Mouse (Mus musculus): ENCODE data around the gene Il22ra1. TPM values are rescaled to one million over a fixed set of nuclear protein-coding genes. Genes with fewer than 3 reads are reported as not detected.

Gene Il22ra1
- polyA plus RNA-seq (2012; rRNA removed), result 2.0 and 3.0 TPM in 2 replicates

DNA sequence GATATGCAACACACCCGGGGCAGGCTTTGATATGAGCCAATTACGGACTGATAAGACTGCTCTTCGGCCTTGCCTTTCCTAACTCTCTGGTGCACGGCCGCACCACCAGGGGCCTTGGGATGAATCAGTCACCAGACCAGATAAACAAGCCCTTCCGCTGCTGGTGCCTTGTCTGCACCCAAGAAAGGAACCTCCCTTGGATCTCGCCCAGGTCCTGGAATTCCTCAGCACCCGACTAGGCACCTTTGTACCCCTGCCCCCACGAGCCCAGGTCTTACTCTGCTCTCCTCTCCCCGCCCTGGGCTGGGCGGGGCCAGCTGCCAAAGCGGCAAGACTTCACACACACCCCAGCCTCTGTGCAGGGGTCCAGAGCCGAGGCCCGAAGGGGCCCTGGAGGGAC lies at the start of gene Il22ra1:
Gene Il22ra1 (plus strand): TSS at position 356 of the 400 bp plus-strand sequence.
- DNase-seq, result peak; percentile 28
- no peaks in the 10 kb centered on the region for H3K4me1 ChIP-seq (ENCODE audit: control insufficient read depth, insufficient read depth, low read length)
- TF ChIP-seq POLR2A (IDR thresholded peaks at IDR 0.05; ENCODE audit: borderline replicate concordance, extremely low read depth, low read depth, low read length) (no peak), CTCF (IDR thresholded peaks at IDR 0.05; ENCODE audit: insufficient read depth, low read length) (no peak)
- WGBS, result 21% methylated on average over 14 of the region's 14 CpGs
- H3K4me3 ChIP-seq (replicated peaks; ENCODE audit: extremely low read depth, low read depth, low read length), result peak within 1 kb of the TSS; percentile 31

DNA sequence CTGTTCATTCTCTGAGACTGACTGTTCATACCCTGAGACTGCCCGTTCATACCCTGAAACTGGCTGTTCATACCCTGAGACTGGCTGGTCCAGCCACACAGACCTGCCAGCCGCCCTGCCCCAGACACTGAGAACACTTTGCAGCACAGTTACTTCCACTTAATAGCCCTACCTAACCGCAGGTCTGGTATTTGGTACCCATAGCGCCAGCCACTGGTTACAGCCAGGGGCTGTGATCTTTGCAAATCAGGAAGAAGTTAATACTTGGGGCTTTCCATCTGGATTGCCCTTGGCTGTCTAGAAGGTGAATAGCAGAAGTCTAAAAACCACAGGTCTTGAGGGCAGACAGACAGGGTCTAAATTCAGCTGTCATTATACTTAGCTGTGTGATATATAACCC lies 48.7 kb upstream of the Il22ra1 start:
- WGBS, result 47% methylated on average over 4 of the region's 4 CpGs
- no peaks in the 10 kb centered on the region for H3K4me1 ChIP-seq (ENCODE audit: control insufficient read depth, insufficient read depth, low read length)
- no peak for DNase-seq
- H3K4me3 ChIP-seq (replicated peaks; ENCODE audit: extremely low read depth, low read depth, low read length), result no peak overlapping the region
- TF ChIP-seq CTCF (IDR thresholded peaks at IDR 0.05; ENCODE audit: insufficient read depth, low read length) (no peak), POLR2A (IDR thresholded peaks at IDR 0.05; ENCODE audit: borderline replicate concordance, extremely low read depth, low read depth, low read length) (no peak)

DNA sequence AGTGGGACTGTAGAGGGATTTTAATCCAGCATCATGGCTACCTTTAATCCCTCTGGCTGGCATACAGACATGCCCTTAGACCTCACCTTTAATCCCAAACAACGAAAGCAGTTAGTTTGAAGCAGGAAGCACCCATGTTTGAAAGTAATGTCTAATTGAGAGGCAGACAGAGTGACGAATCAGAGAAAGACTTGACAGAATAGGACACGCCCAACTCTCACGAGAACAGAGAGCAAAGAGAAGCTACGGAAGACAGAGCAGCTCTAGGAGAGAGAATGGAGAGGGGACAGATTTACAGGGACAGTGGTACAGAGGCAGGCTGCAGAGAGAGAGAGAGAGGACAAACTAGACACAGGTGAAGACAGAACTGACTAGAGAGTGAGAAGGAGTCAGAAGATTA lies 46.2 kb upstream of the Il22ra1 start:
- TF ChIP-seq CTCF (IDR thresholded peaks at IDR 0.05; ENCODE audit: insufficient read depth, low read length) (no peak), POLR2A (IDR thresholded peaks at IDR 0.05; ENCODE audit: borderline replicate concordance, extremely low read depth, low read depth, low read length) (no peak)
- Histone ChIP-seq H3K4me3 (replicated peaks; ENCODE audit: extremely low read depth, low read depth, low read length) (no peak overlapping the region), H3K4me1 (ENCODE audit: control insufficient read depth, insufficient read depth, low read length) (no peaks in the 10 kb centered on the region)
- no peak for DNase-seq
- 71% methylated on average over 5 of the region's 5 CpGs for WGBS

DNA sequence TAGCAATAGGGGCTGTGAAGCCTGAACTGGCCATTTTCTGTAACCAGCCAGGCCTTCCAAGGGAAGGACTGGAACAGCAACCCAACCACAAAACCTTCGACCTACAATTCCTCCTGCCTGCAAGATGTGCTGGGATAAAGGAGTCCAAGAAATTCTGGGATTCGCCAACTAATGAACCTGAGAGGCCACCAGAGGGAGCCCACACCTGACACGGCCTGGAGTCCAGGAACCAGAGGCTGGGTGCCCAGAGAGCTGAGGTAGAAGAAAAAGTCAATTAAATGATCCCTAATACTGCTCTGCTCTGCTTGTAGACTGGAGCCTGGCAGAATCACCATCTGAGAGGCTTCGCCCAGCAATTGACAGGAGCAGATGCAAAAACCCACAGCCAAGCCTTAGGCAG lies 44.4 kb upstream of the Il22ra1 start:
- no peak for TF ChIP-seq POLR2A (IDR thresholded peaks at IDR 0.05; ENCODE audit: borderline replicate concordance, extremely low read depth, low read depth, low read length)
- peak; percentile 49 for TF ChIP-seq CTCF (IDR thresholded peaks at IDR 0.05; ENCODE audit: insufficient read depth, low read length)
- H3K4me1 ChIP-seq (ENCODE audit: control insufficient read depth, insufficient read depth, low read length), result no peaks in the 10 kb centered on the region

DNA sequence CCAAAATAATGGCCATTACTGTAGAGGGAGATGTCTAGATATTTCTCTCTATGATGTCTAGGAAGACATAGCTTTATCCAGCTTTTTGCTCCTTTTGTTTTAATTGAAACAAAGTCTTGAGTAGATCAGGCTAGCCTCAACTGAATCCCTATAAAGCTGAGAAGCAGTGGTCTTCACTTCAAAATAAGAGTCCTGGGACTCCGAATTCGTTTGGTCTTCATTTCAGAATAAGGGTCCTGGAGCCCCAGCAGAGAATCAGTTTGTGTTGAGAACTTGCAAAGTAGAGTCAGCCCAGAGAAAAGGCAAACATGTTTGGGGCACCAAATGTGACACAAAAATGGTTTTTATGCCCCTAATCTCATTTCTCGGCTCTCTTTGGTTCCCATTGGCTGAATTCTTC lies 43.2 kb upstream of the Il22ra1 start:
- Histone ChIP-seq H3K4me3 (replicated peaks; ENCODE audit: extremely low read depth, low read depth, low read length) (no peak overlapping the region), H3K4me1 (ENCODE audit: control insufficient read depth, insufficient read depth, low read length) (no peaks in the 10 kb centered on the region)
- 25% methylated on average over 3 of the region's 3 CpGs for WGBS
- no peak for TF ChIP-seq POLR2A (IDR thresholded peaks at IDR 0.05; ENCODE audit: borderline replicate concordance, extremely low read depth, low read depth, low read length)
- no peak for DNase-seq

More for the DNA sequence above, 44.4 kb upstream of the Il22ra1 start:
- no peak overlapping the region for H3K4me3 ChIP-seq (replicated peaks; ENCODE audit: extremely low read depth, low read depth, low read length)
- 24% methylated on average over 4 of the region's 4 CpGs for WGBS
- no peak for DNase-seq

DNA sequence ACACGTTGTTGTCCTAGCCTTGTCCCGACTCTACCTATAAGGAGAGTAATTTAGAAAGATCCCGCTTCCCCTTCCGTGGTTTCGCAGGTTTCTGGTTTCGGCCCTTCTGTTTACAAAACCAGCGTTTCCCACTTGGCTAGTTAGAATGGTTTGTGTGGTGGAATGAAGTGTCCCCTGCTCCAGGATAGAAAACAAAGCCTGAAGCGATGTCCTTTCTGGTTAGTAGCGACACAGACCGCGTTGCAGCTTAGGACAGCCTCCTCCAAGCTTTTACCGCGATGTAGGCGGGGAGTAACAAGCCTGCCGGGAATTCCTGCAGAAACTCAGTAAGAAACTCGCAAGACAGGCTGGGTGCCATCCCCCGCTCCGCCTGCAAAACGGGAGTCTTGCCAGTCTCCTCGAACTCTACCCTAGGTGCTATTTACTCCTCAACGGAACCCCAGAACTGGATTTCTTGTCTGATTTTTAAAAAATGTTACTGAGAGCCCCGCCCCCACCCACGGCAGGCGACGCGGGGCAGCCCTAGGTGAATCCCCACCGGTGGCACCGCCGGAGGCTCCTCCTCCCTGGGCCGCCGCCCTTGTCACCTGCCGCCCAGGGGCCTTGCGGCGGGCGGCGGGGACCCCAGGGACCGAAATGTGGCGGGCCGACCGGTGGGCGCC lies 41.9 kb upstream of the Il22ra1 start, which contains the start of gene Ifnlr1:
Gene Ifnlr1 (plus strand): TSS at position 382 of the 662 bp plus-strand sequence.
- DNase-seq, result peak; percentile 71
- Histone ChIP-seq H3K4me3 (replicated peaks; ENCODE audit: extremely low read depth, low read depth, low read length) (peak within 1 kb of the TSS; percentile 56), H3K4me1 (ENCODE audit: control insufficient read depth, insufficient read depth, low read length) (no peaks in the 10 kb centered on the region)
- WGBS, result 1% methylated on average over 41 of the region's 41 CpGs
- TF ChIP-seq POLR2A (IDR thresholded peaks at IDR 0.05; ENCODE audit: borderline replicate concordance, extremely low read depth, low read depth, low read length) (peak; percentile 47; the same call in 1 of the 2 replicates), CTCF (IDR thresholded peaks at IDR 0.05; ENCODE audit: insufficient read depth, low read length) (no peak)

DNA sequence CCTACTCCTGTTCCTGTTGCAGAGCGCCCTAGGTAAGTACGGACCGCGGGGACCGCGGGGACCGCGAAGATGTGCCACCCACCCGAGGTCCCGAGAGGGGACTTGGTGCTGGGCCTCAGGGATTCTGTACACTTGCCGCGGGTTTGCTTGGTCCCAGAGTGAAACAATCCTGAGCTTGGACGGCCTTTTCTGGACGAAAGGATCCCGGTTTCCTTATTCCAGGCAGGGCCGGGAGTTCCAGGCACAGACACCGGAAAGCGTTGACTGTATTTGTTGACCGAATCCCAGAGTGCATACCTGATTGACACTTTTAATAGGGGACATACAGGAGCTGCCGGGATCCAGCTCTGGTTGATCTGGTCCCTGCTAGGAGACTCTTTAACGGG lies 41.4 kb upstream of the Il22ra1 start:
- TF ChIP-seq CTCF (IDR thresholded peaks at IDR 0.05; ENCODE audit: insufficient read depth, low read length) (no peak), POLR2A (IDR thresholded peaks at IDR 0.05; ENCODE audit: borderline replicate concordance, extremely low read depth, low read depth, low read length) (no peak)
- Histone ChIP-seq H3K4me1 (ENCODE audit: control insufficient read depth, insufficient read depth, low read length) (no peaks in the 10 kb centered on the region), H3K4me3 (replicated peaks; ENCODE audit: extremely low read depth, low read depth, low read length) (peak overlapping the region; percentile 56)
- DNase-seq, result no peak
- WGBS, result 2% methylated on average over 21 of the region's 21 CpGs

DNA sequence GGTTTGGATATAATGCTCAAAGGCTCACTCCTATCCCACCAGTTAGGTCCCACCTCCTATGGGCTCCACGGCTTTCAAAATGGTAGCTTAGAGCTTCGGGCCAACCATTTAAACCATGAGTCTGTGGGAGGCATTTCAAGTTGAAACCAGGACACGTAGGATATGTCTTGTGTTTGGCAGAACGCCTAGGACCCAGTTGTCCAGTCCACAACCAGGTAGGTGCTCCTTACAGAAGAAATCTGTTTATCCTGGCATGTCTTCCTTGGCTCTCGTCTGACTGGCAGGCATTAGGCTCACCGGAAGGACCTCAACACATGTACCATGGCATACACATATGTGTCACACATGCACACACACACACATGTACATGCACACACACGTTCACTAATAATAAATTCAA lies 38.2 kb upstream of the Il22ra1 start:
- TF ChIP-seq POLR2A (IDR thresholded peaks at IDR 0.05; ENCODE audit: borderline replicate concordance, extremely low read depth, low read depth, low read length) (no peak), CTCF (IDR thresholded peaks at IDR 0.05; ENCODE audit: insufficient read depth, low read length) (no peak)
- no peak for DNase-seq
- 70% methylated on average over 7 of the region's 7 CpGs for WGBS

DNA sequence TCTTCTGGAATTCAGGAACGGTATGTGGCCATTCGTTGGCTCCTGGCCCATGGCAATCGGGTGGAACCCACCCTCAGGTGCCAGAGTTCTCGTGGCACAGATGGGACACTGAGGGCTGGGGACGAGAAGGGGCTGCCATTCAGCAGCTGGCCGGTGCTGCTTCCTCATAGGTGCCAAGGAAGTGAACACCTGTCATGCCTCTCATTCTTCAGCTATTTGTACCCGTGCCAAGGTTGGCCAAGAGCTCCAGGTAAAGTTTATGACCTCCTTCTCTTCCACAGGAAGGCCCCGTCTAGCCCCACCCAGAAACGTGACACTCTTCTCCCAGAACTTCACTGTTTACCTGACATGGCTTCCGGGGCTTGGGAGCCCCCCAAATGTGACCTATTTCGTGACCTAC lies 37.7 kb upstream of the Il22ra1 start:
- no peak overlapping the region for H3K4me3 ChIP-seq (replicated peaks; ENCODE audit: extremely low read depth, low read depth, low read length)
- WGBS, result 53% methylated on average over 11 of the region's 11 CpGs
- TF ChIP-seq CTCF (IDR thresholded peaks at IDR 0.05; ENCODE audit: insufficient read depth, low read length), result no peak
- TF ChIP-seq POLR2A (IDR thresholded peaks at IDR 0.05; ENCODE audit: borderline replicate concordance, extremely low read depth, low read depth, low read length), result no peak
- H3K4me1 ChIP-seq (ENCODE audit: control insufficient read depth, insufficient read depth, low read length), result no peaks in the 10 kb centered on the region
- peak; percentile 57 for DNase-seq

More for the DNA sequence above, 38.2 kb upstream of the Il22ra1 start:
- Histone ChIP-seq H3K4me1 (ENCODE audit: control insufficient read depth, insufficient read depth, low read length) (no peaks in the 10 kb centered on the region), H3K4me3 (replicated peaks; ENCODE audit: extremely low read depth, low read depth, low read length) (no peak overlapping the region)

DNA sequence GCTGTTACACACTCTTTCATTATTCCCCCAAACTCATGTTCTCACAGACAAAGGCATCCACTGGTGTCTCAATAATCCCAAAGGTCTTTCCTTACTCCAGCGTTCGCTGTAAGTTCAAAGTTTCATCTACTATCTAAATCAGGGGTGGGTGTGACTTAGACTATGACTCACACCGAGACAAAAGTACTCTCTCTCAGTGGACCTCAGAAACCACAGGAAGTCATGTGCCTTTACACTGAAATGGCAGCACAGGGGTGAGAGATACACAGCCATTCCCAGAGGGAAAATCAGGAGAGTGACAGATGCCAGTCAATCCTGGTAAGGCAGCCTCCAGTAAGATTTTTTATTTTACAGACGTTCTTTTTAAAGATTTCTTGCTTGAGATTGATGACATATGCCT lies 35.1 kb upstream of the Il22ra1 start:
- DNase-seq, result no peak
- Histone ChIP-seq H3K4me1 (ENCODE audit: control insufficient read depth, insufficient read depth, low read length) (no peaks in the 10 kb centered on the region), H3K4me3 (replicated peaks; ENCODE audit: extremely low read depth, low read depth, low read length) (no peak overlapping the region)
- 65% methylated on average over 4 of the region's 4 CpGs for WGBS
- no peak for TF ChIP-seq CTCF (IDR thresholded peaks at IDR 0.05; ENCODE audit: insufficient read depth, low read length)
- TF ChIP-seq POLR2A (IDR thresholded peaks at IDR 0.05; ENCODE audit: borderline replicate concordance, extremely low read depth, low read depth, low read length), result no peak

Measured in lung, adult 2 months (tissue).